ENCODE assay signal across 10 mouse cellular contexts in genomic region chr19:41101390-41101789, GRCm38 (mm10). TPM values are rescaled to one million over a fixed set of nuclear protein-coding genes. Genes with fewer than 3 reads are reported as not detected.
A peak's percentile ranks its signal among the peaks of the same experiment; 100 is the strongest.
DNase-seq lines count a peak whose midpoint lies in the region; ATAC-seq and TF ChIP-seq lines count a peak whose summit lies in the region.
"Had no signal": no experiment of that assay in that cellular context is flagged by ENCODE, and none has a peak within 500 bp of the region (broad histone marks: within the 10 kb centered on the region; RNA-seq: fewer than 3 reads in every experiment).

No protein-coding gene starts in this region.

- no peaks in the 10 kb centered on the region for H3K9me3 ChIP-seq in kidney, embryonic 16.5 days (ENCODE audit: low read length)

- H3K27ac ChIP-seq in kidney, embryonic 16.5 days (ENCODE audit: low read length): no peak overlapping the region
- no peak overlapping the region for H3K27ac ChIP-seq in left cerebral cortex, adult 2 months
- no peak overlapping the region for H3K27ac ChIP-seq in thymus, adult 2 months (ENCODE audit: control insufficient read depth, insufficient read depth, low read length)

- no peak for ATAC-seq in kidney, embryonic 16.5 days (ENCODE audit: low FRiP score, low TSS enrichment)

- H3K9ac ChIP-seq in kidney, embryonic 16.5 days (replicated peaks; ENCODE audit: low read length): no peak overlapping the region
- H3K9ac ChIP-seq: lung, embryonic 14.5 days had no signal

- H3K4me3 ChIP-seq in kidney, embryonic 16.5 days (ENCODE audit: low read length): no peak overlapping the region
- H3K4me3 ChIP-seq in left cerebral cortex, adult 2 months: no peak overlapping the region
- H3K4me3 ChIP-seq in thymus, adult 2 months (ENCODE audit: control insufficient read depth, insufficient read depth, low read length): no peak overlapping the region
- H3K4me3 ChIP-seq: erythroblast, embryonic 14.5 days had no signal

- no peaks in the 10 kb centered on the region for H3K36me3 ChIP-seq in kidney, embryonic 16.5 days (ENCODE audit: insufficient read depth, low read length)
- H3K36me3 ChIP-seq in thymus, adult 2 months (ENCODE audit: control insufficient read depth, insufficient read depth, low read length): no peaks in the 10 kb centered on the region

- H3K4me1 ChIP-seq in kidney, embryonic 16.5 days (ENCODE audit: insufficient read depth, low read length): no peaks in the 10 kb centered on the region
- peaks cover 5% of the 10 kb centered on the region; the same call in 1 of the 2 replicates for H3K4me1 ChIP-seq in thymus, adult 2 months (replicated peaks; ENCODE audit: control insufficient read depth, insufficient read depth, low read length)

- no peak for TF ChIP-seq CTCF in left cerebral cortex, adult 2 months (IDR thresholded peaks at IDR 0.05)
- TF ChIP-seq CTCF in thymus, adult 2 months (IDR thresholded peaks at IDR 0.05; ENCODE audit: borderline replicate concordance, control insufficient read depth, extremely low read depth, insufficient read depth, low read length, poor library complexity): no peak

- H3K4me2 ChIP-seq in kidney, embryonic 16.5 days (replicated peaks; ENCODE audit: low read depth, low read length): no peak overlapping the region
- H3K4me2 ChIP-seq: lung, embryonic 14.5 days had no signal

- WGBS in kidney, embryonic 16.5 days: 79% methylated on average over 8 of the region's 8 CpGs
- 68% methylated on average over 8 of the region's 8 CpGs for WGBS in thymus, adult 2 months

- peak; percentile 9 to 18 for DNase-seq in kidney, adult 8-10 months
- peak; percentile 93 to 97 for DNase-seq in cerebellum, adult 18-20 months
- peak; percentile 60 to 81 for DNase-seq in gastrocnemius, postnatal 36 days
- DNase-seq in left cerebral cortex, adult 2 months (ENCODE audit: extremely low spot score in 1 of 2, low spot score in 2 of 2): peak; percentile 57 to 67
- peak; percentile 69 for DNase-seq in skeletal muscle tissue, adult 2 months (ENCODE audit: low read depth, low spot score)
- no peak for DNase-seq in thymus, adult 2 months
- no peak for DNase-seq in urinary bladder, postnatal 10 days (ENCODE audit: low spot score)
- DNase-seq: lung, embryonic 14.5 days had no signal

- no peak for TF ChIP-seq POLR2A in thymus, adult 2 months (IDR thresholded peaks at IDR 0.05; ENCODE audit: control insufficient read depth, extremely low read depth, insufficient read depth, low read length, poor library complexity)

- no peaks in the 10 kb centered on the region for H3K27me3 ChIP-seq in kidney, embryonic 16.5 days (ENCODE audit: insufficient read depth, low read length)
- H3K27me3 ChIP-seq in thymus, adult 2 months (ENCODE audit: control insufficient read depth, insufficient read depth, low read length): no peaks in the 10 kb centered on the region

- intact Hi-C loops in gastrocnemius, postnatal 36 days (cut with DNase I): loop anchor here (5.0 kb wide), 1 partner anchor 141 kb away; no protein-coding TSS in a partner anchor
- intact Hi-C loops in left cerebral cortex, adult 2 months (cut with DNase I): no loop called here

RNA-seq across cellular contexts. Expression of gene Opalin, which starts 24.5 kb away (rescaled TPM):
- not detected in 2 replicates for polyA plus RNA-seq in kidney, embryonic 16.5 days (2015; fragmentation: Nextera tagmentation; extraction: Ambion mirVana)
- total RNA-seq in gastrocnemius, postnatal 36 days (2021): not detected
- total RNA-seq in left cerebral cortex, adult 2 months (2021): 1 to 10 TPM; 5.7 to 6.3 TPM
- 0.13 TPM in 1 of 2 replicates, not detected in the other for polyA plus RNA-seq in thymus, adult 2 months (2012; rRNA removed)
- polyA plus RNA-seq: erythroblast, embryonic 14.5 days; lung, embryonic 14.5 days had no signal

Comparison
In these comparisons a context has a peak if more than half of its experiments do, and no peak if none do; other contexts are left out.
1. DNase-seq: peak in kidney, adult 8-10 months (2 of 2), cerebellum, adult 18-20 months (2 of 2), gastrocnemius, postnatal 36 days (2 of 2), left cerebral cortex, adult 2 months (2 of 2) and skeletal muscle tissue, adult 2 months (single experiment); none in thymus, adult 2 months (single experiment) and urinary bladder, postnatal 10 days (single experiment).
2. RNA of gene Opalin, which starts 24.5 kb away (total RNA-seq): 5.7 to 6.3 TPM in left cerebral cortex, adult 2 months; not detected in gastrocnemius, postnatal 36 days; every median in the first group is over 4 times any median in the second.